Mouse (Mus musculus) gastrocnemius, postnatal 4 days (tissue): Measurements from ENCODE around the gene Phf6. TPM values are rescaled to one million over a fixed set of nuclear protein-coding genes. Genes with fewer than 3 reads are reported as not detected.
"Not testable (repeated sequence)": the region's sequence is repeated elsewhere in the genome, so short reads cannot be mapped to it uniquely, and the experiment has no call there.

Experiments
- DNase-seq, 2 experiments: peaks; one replicate each; pipeline ENCODE4 v3.0.0; 2021 to 2022; ENCODE audit warnings: low spot score in 2 of 2, mixed read lengths in 2 of 2
- total RNA-seq, 2 experiments: library from RNA; stranded (reverse); gene quantifications; 2 replicates each; pipeline ENCODE4 v1.2.3; 2021

The Phf6 gene
- total RNA-seq, 2 experiments from 2014 or later = 8.9 to 12.7 TPM

GRCm38 (mm10) chrX:52972129-52972528 lies 60.1 kb downstream of the Phf6 start:
- no peak for DNase-seq

DNA sequence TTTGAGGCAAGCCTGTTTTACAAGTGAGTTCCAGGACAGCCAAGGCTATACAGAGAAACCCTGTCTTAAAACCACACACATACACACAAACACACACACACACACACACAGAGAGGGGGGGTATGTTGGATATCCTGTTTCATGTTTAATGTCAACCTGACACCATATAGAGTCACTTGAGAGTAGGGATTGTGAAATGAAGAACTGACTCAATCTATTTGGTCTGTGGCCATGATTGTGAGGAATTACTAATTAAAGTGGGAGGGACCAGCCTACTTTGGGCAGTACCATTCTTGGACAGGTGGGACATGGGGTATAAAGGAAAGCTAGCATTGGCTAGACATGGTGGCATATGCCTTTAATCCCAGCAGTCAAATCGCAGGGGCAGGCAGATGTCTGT lies 60.6 kb downstream of the Phf6 start:
- no peak for DNase-seq

- DNase-seq = no peak
Measured at GRCm38 (mm10) chrX:52978576-52978975, 66.5 kb downstream of the Phf6 start.

GRCm38 (mm10) chrX:52981378-52981777 lies 69.3 kb downstream of the Phf6 start:
- no peak for DNase-seq

GRCm38 (mm10) chrX:52987905-52988783 lies 76.1 kb downstream of the Phf6 start, which contains the start of gene Hprt:
TSS of gene Hprt (plus strand) at chrX:52988137.
- DNase-seq = peak; percentile 69 to 84

GRCm38 (mm10) chrX:52994726-52995125 lies 82.7 kb downstream of the Phf6 start:
- not testable (repeated sequence) for DNase-seq

GRCm38 (mm10) chrX:53004887-53005286 lies 92.8 kb downstream of the Phf6 start:
- DNase-seq = not testable (repeated sequence)

DNA sequence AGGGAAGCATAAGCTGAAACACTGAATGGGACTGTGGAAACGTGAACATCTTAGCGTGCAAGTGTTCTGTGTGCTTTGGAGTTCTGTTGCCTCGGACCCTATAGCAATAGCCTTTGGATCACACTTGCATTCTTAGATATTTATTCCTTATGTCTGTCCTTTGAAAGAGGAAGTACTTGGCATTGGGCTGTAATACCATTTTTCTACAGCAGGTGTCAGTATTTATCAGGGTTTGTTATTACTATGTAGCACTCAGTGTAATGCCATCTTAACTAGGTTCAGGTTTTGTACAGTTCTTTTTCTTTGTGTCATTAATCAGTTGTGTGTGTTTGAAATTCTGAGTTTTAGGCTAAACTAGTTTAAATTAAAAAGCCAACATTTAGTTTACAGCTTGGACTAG lies 94.0 kb downstream of the Phf6 start:
- no peak for DNase-seq

Other genes with a start within 250 kb of the Phf6 start
- under 1 TPM; 0.18 to 0.34 TPM for gene Ccdc160, start 121.1 kb upstream of the Phf6 start, total RNA-seq
- 10 to 100 TPM; 50.9 to 69.7 TPM for gene Hprt, start 75.9 kb downstream of the Phf6 start, total RNA-seq